Comparison of ENCODE assay signal across 8 mouse cellular contexts in genomic region chr9:124439848-124440723, GRCm38 (mm10). TPM values are rescaled to one million over a fixed set of nuclear protein-coding genes. Genes with fewer than 3 reads are reported as not detected.
A peak's percentile ranks its signal among the peaks of the same experiment; 100 is the strongest.
DNase-seq lines count a peak whose midpoint lies in the region; ATAC-seq and TF ChIP-seq lines count a peak whose summit lies in the region.
"Had no signal": no experiment of that assay in that cellular context is flagged by ENCODE, and none has a peak within 500 bp of the region (broad histone marks: within the 10 kb centered on the region; RNA-seq: fewer than 3 reads in every experiment).

No protein-coding gene starts in this region.

- peaks cover 2% of the 10 kb centered on the region; the same call in 1 of the 2 replicates for H3K27me3 ChIP-seq in G1E (ENCODE audit: insufficient read depth, low read length)
- no peaks in the 10 kb centered on the region for H3K27me3 ChIP-seq in forebrain, embryonic 16.5 days (replicated peaks; ENCODE audit: control insufficient read depth, insufficient read depth, low read length)
- H3K27me3 ChIP-seq in hindbrain, embryonic 11.5 days (ENCODE audit: control insufficient read depth, insufficient read depth, low read length) = no peaks in the 10 kb centered on the region
- no peaks in the 10 kb centered on the region for H3K27me3 ChIP-seq in lung, postnatal 0 days (replicated peaks; ENCODE audit: insufficient read depth, low read length)

- no peak for ATAC-seq in G1E (ENCODE audit: extremely low read depth, insufficient number of reproducible peaks, low FRiP score, poor library complexity, severe bottlenecking)
- peak; percentile 82 for ATAC-seq in forebrain, embryonic 16.5 days
- peak; percentile 78 for ATAC-seq in hindbrain, embryonic 11.5 days (ENCODE audit: low FRiP score)
- ATAC-seq in lung, postnatal 0 days = peak; percentile 65

- peak overlapping the region; percentile 59; the same call in 1 of the 2 replicates for H3K4me3 ChIP-seq in G1E (ENCODE audit: low read depth, low read length)
- H3K4me3 ChIP-seq in bone marrow macrophage, adult 2 months (ENCODE audit: insufficient read depth, low read length) = peak overlapping the region; percentile 45
- H3K4me3 ChIP-seq in forebrain, embryonic 16.5 days (replicated peaks; ENCODE audit: low read length) = no peak overlapping the region
- no peak overlapping the region for H3K4me3 ChIP-seq in hindbrain, embryonic 11.5 days (ENCODE audit: low read depth, low read length)
- no peak overlapping the region for H3K4me3 ChIP-seq in lung, postnatal 0 days (ENCODE audit: low read depth, low read length)

- H3K4me1 ChIP-seq in G1E (ENCODE audit: insufficient read depth, low read depth, low read length) = peaks cover 13% of the 10 kb centered on the region
- H3K4me1 ChIP-seq in bone marrow macrophage, adult 2 months (ENCODE audit: control insufficient read depth, insufficient read depth, low read length) = no peaks in the 10 kb centered on the region
- no peaks in the 10 kb centered on the region for H3K4me1 ChIP-seq in forebrain, embryonic 16.5 days (replicated peaks; ENCODE audit: control insufficient read depth, insufficient read depth, low read length)
- no peaks in the 10 kb centered on the region for H3K4me1 ChIP-seq in hindbrain, embryonic 11.5 days (replicated peaks; ENCODE audit: control insufficient read depth, insufficient read depth, low read length)
- H3K4me1 ChIP-seq in lung, postnatal 0 days (ENCODE audit: insufficient read depth, low read depth, low read length) = no peaks in the 10 kb centered on the region

- H3K9me3 ChIP-seq in G1E (replicated peaks) = peaks cover 37% of the 10 kb centered on the region
- peaks cover 27% of the 10 kb centered on the region for H3K9me3 ChIP-seq in forebrain, embryonic 16.5 days (ENCODE audit: control insufficient read depth, low read length)
- H3K9me3 ChIP-seq in hindbrain, embryonic 11.5 days (ENCODE audit: control insufficient read depth, low read length) = no peaks in the 10 kb centered on the region
- peaks cover 14% of the 10 kb centered on the region for H3K9me3 ChIP-seq in lung, postnatal 0 days (ENCODE audit: low read length)

- no peak overlapping the region for H3K4me2 ChIP-seq in forebrain, embryonic 16.5 days (ENCODE audit: low read length)
- H3K4me2 ChIP-seq in hindbrain, embryonic 11.5 days (replicated peaks; ENCODE audit: low read depth, low read length) = no peak overlapping the region
- H3K4me2 ChIP-seq in lung, postnatal 0 days (replicated peaks; ENCODE audit: low read depth, low read length) = no peak overlapping the region

- peak overlapping the region; percentile 32; the same call in 1 of the 2 replicates for H3K27ac ChIP-seq in bone marrow macrophage, adult 2 months (ENCODE audit: insufficient read depth, low read depth, low read length)
- no peak overlapping the region for H3K27ac ChIP-seq in forebrain, embryonic 16.5 days (ENCODE audit: low read length)
- no peak overlapping the region for H3K27ac ChIP-seq in hindbrain, embryonic 11.5 days (ENCODE audit: low read depth, low read length)
- no peak overlapping the region for H3K27ac ChIP-seq in lung, postnatal 0 days (ENCODE audit: low read length)

- no peak overlapping the region for H3K9ac ChIP-seq in forebrain, embryonic 16.5 days (replicated peaks; ENCODE audit: low read depth, low read length)
- H3K9ac ChIP-seq in hindbrain, embryonic 11.5 days (ENCODE audit: low read depth, low read length) = no peak overlapping the region
- H3K9ac ChIP-seq in lung, postnatal 0 days (replicated peaks; ENCODE audit: low read depth) = no peak overlapping the region

- TF ChIP-seq POLR2A in bone marrow macrophage, adult 2 months (IDR thresholded peaks at IDR 0.05; ENCODE audit: borderline replicate concordance, low read depth, low read length) = no peak

- H3K36me3 ChIP-seq in G1E (replicated peaks) = peaks cover 39% of the 10 kb centered on the region
- H3K36me3 ChIP-seq in forebrain, embryonic 16.5 days (ENCODE audit: control insufficient read depth, insufficient read depth) = peaks cover 35% of the 10 kb centered on the region
- H3K36me3 ChIP-seq in hindbrain, embryonic 11.5 days (ENCODE audit: control insufficient read depth, insufficient read depth, low read length) = peaks cover 28% of the 10 kb centered on the region
- H3K36me3 ChIP-seq in lung, postnatal 0 days (ENCODE audit: insufficient read depth, low read length) = peaks cover 19% of the 10 kb centered on the region

- TF ChIP-seq EP300 in lung, postnatal 0 days (IDR thresholded peaks at IDR 0.05) = no peak

- DNase-seq in G1E (ENCODE audit: low spot score) = peak; percentile 2
- peak; percentile 8 for DNase-seq in hindbrain, embryonic 11.5 days (ENCODE audit: low spot score)
- peak; percentile 6 to 11 for DNase-seq in layer of hippocampus, postnatal 25 days (ENCODE audit: extremely low spot score in 1 of 2, low spot score in 1 of 2)
- peak; percentile 44 for DNase-seq in lung, postnatal 0 days (ENCODE audit: low spot score)
- DNase-seq in right cerebral cortex, postnatal 14 days = peak; percentile 60

- no peak for TF ChIP-seq CTCF in G1E (IDR thresholded peaks at IDR 0.05; ENCODE audit: low read depth, low read length)
- TF ChIP-seq CTCF in bone marrow macrophage, adult 2 months (IDR thresholded peaks at IDR 0.05; ENCODE audit: low read depth, low read length) = no peak
- TF ChIP-seq CTCF in lung, postnatal 0 days (IDR thresholded peaks at IDR 0.05) = no peak

- WGBS in forebrain, embryonic 16.5 days = 95% methylated on average over 29 of the region's 29 CpGs
- 93% methylated on average over 29 of the region's 29 CpGs for WGBS in hindbrain, embryonic 11.5 days
- 91% methylated on average over 29 of the region's 29 CpGs for WGBS in lung, postnatal 0 days

RNA-seq across cellular contexts. Expression of gene Ppp2r3d, which starts 36.6 kb away (rescaled TPM):
- total RNA-seq in G1E (2014; fragmentation: Nextera tagmentation) (32.1 and 32.4 TPM in 2 replicates), G1E (2017) (17.5 and 17.9 TPM in 2 replicates)
- 137 and 169 TPM in 2 replicates for polyA plus RNA-seq in G1E (2012)
- 84.7 and 110 TPM in 2 replicates for polyA plus RNA-seq in bone marrow macrophage, adult 2 months (2012; ENCODE audit: insufficient read depth, insufficient read length, missing spikeins)
- 146 and 161 TPM in 2 replicates for polyA plus RNA-seq in forebrain, embryonic 16.5 days (2015; fragmentation: Nextera tagmentation; extraction: Ambion mirVana)
- polyA plus RNA-seq in hindbrain, embryonic 11.5 days (2014; fragmentation: Nextera tagmentation; extraction: Ambion mirVana) = 110 and 118 TPM in 2 replicates
- 100 to 1,000 TPM in 1 of 2 experiments, 10 to 100 TPM in 1; 85.5 to 103 TPM for total RNA-seq in layer of hippocampus, postnatal 25 days (2021)
- polyA plus RNA-seq in lung, postnatal 0 days (2015; fragmentation: Nextera tagmentation; extraction: Ambion mirVana) = 118 and 125 TPM in 2 replicates

RNA-seq across cellular contexts. Expression of gene Gm21836, which starts 53.5 kb away (rescaled TPM):
- total RNA-seq in G1E (2014; fragmentation: Nextera tagmentation) (not detected in 2 replicates), G1E (2017) (not detected in 2 replicates)
- polyA plus RNA-seq in G1E (2012) = not detected in 2 replicates
- not detected in 2 replicates for polyA plus RNA-seq in bone marrow macrophage, adult 2 months (2012; ENCODE audit: insufficient read depth, insufficient read length, missing spikeins)
- not detected in 2 replicates for polyA plus RNA-seq in forebrain, embryonic 16.5 days (2015; fragmentation: Nextera tagmentation; extraction: Ambion mirVana)
- polyA plus RNA-seq in hindbrain, embryonic 11.5 days (2014; fragmentation: Nextera tagmentation; extraction: Ambion mirVana) = not detected in 2 replicates
- not detected for total RNA-seq in layer of hippocampus, postnatal 25 days (2021)
- polyA plus RNA-seq in lung, postnatal 0 days (2015; fragmentation: Nextera tagmentation; extraction: Ambion mirVana) = not detected in 2 replicates
- polyA plus RNA-seq: gonadal fat pad, adult 2 months had no signal

Comparison
In these comparisons a context has a peak if more than half of its experiments do, and no peak if none do; other contexts are left out.
1. DNase-seq: peak in every context shown above with its lines; median percentile 60 in right cerebral cortex, postnatal 14 days; 44 in lung, postnatal 0 days; 8 in layer of hippocampus, postnatal 25 days; 8 in hindbrain, embryonic 11.5 days; 2 in G1E.
2. H3K4me3 ChIP-seq: peak in G1E (single experiment) and bone marrow macrophage, adult 2 months (single experiment); none in forebrain, embryonic 16.5 days (single experiment), hindbrain, embryonic 11.5 days (single experiment) and lung, postnatal 0 days (single experiment).